Mouse (Mus musculus) left cerebral cortex, adult 8-10 months (tissue): ENCODE results near the gene Faap20. TPM values are rescaled to one million over a fixed set of nuclear protein-coding genes. Genes with fewer than 3 reads are reported as not detected.

ENCODE experiments used
- DNase-seq, 2 experiments: peaks; one replicate each; pipeline ENCODE4 v3.0.0; 2022; ENCODE audit warnings: low spot score in 2 of 2
- total RNA-seq, 4 experiments: library from RNA; stranded (reverse); gene quantifications; 2 replicates each; pipeline ENCODE4 v1.2.4; 2022

Faap20 gene
- total RNA-seq, 4 experiments from 2014 or later, result 32.7 to 37.6 (median 34.4) TPM

GRCm38 (mm10) chr4:155283001-155283503, 33.5 kb downstream of the Faap20 start:
- no peak for DNase-seq

- peak in 1 of 2 experiments; percentile 58 for DNase-seq
These were observed 34.0 kb downstream of the Faap20 start for GRCm38 (mm10) chr4:155283585-155283984.

GRCm38 (mm10) chr4:155284521-155285379, 35.1 kb downstream of the Faap20 start:
- DNase-seq, result no peak

- DNase-seq, result no peak
These were observed 36.5 kb downstream of the Faap20 start for GRCm38 (mm10) chr4:155286090-155286489.

GRCm38 (mm10) chr4:155287713-155288112, 38.1 kb downstream of the Faap20 start:
- no peak for DNase-seq

- DNase-seq, result no peak
These were observed 39.0 kb downstream of the Faap20 start for GRCm38 (mm10) chr4:155288586-155288985.

- DNase-seq, result no peak
These were observed 40.4 kb downstream of the Faap20 start for GRCm38 (mm10) chr4:155290045-155290444.

- no peak for DNase-seq
These were observed 43.3 kb downstream of the Faap20 start for GRCm38 (mm10) chr4:155292863-155293262.

- no peak for DNase-seq
These were observed 44.8 kb downstream of the Faap20 start for GRCm38 (mm10) chr4:155294381-155294780.

- DNase-seq, result no peak
These were observed 45.5 kb downstream of the Faap20 start for GRCm38 (mm10) chr4:155295026-155295590.

- DNase-seq, result peak in 1 of 2 experiments; percentile 80
These were observed 46.4 kb downstream of the Faap20 start for GRCm38 (mm10) chr4:155295996-155296395.

- no peak for DNase-seq
These were observed 47.5 kb downstream of the Faap20 start for GRCm38 (mm10) chr4:155297057-155297456.

- DNase-seq, result no peak
These were observed 49.2 kb downstream of the Faap20 start for GRCm38 (mm10) chr4:155298826-155299225.

- DNase-seq, result no peak
These were observed 51.0 kb downstream of the Faap20 start for GRCm38 (mm10) chr4:155300421-155301097.

GRCm38 (mm10) chr4:155301098-155301447, 51.5 kb downstream of the Faap20 start:
- DNase-seq, result no peak

- no peak for DNase-seq
These were observed 52.4 kb downstream of the Faap20 start for GRCm38 (mm10) chr4:155301965-155302364.

- DNase-seq, result no peak
These were observed 55.0 kb downstream of the Faap20 start for GRCm38 (mm10) chr4:155304508-155305096.

GRCm38 (mm10) chr4:155305531-155306031, 56.0 kb downstream of the Faap20 start:
- DNase-seq, result peak in 1 of 2 experiments; percentile 86
